Mouse (Mus musculus): Measurements from ENCODE around the gene Armh3. TPM values are rescaled to one million over a fixed set of nuclear protein-coding genes. Genes with fewer than 3 reads are reported as not detected.

The Armh3 gene
- total and polyA plus RNA-seq, 3 experiments = 13.9 to 14.6 (median 14.2) TPM

DNA sequence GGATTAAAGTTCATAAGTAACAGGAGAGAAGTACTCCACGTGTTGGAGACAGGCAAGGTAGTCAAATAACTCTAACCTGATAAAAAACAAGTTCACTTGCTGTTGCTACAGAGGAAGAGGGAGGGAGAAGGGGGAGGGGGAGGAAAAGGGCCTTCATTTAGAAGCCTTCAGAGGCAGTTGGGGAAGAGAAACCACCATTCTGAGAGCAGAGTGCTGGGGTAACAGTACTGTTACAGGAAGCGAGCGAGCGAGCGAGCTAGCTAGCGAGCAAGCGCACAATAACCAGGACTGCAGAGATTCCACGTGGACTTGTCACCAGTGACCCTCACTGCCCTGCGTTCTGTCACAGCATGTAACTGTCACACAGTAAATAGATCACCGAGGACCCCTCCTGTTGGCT is 154.9 kb downstream of the Armh3 start:
- no peak for DNase-seq
- Histone ChIP-seq H3K4me3 (no peak overlapping the region), H3K4me1 (ENCODE audit: control insufficient read depth, insufficient read depth, low read length) (no peaks in the 10 kb centered on the region), H3K27ac (no peak overlapping the region), H3K79me2 (replicated peaks; ENCODE audit: control insufficient read depth, insufficient read depth, low read length) (no peaks in the 10 kb centered on the region), H3K27me3 (ENCODE audit: control insufficient read depth, insufficient read depth, low read length) (no peaks in the 10 kb centered on the region), H3K36me3 (ENCODE audit: control insufficient read depth, insufficient read depth, low read length) (no peaks in the 10 kb centered on the region), H3K9ac (ENCODE audit: low read depth, low read length) (no peak overlapping the region)
- intact Hi-C loops (cut with DNase I) = no loop called here
- TF ChIP-seq EP300 (IDR thresholded peaks at IDR 0.05; ENCODE audit: insufficient read depth, low read depth, low read length) (no peak), CTCF (IDR thresholded peaks at IDR 0.05) (no peak), POLR2A (IDR thresholded peaks at IDR 0.05; ENCODE audit: insufficient read depth, low read depth, low read length) (no peak)
- 58% methylated on average over 10 of the region's 10 CpGs for WGBS

DNA sequence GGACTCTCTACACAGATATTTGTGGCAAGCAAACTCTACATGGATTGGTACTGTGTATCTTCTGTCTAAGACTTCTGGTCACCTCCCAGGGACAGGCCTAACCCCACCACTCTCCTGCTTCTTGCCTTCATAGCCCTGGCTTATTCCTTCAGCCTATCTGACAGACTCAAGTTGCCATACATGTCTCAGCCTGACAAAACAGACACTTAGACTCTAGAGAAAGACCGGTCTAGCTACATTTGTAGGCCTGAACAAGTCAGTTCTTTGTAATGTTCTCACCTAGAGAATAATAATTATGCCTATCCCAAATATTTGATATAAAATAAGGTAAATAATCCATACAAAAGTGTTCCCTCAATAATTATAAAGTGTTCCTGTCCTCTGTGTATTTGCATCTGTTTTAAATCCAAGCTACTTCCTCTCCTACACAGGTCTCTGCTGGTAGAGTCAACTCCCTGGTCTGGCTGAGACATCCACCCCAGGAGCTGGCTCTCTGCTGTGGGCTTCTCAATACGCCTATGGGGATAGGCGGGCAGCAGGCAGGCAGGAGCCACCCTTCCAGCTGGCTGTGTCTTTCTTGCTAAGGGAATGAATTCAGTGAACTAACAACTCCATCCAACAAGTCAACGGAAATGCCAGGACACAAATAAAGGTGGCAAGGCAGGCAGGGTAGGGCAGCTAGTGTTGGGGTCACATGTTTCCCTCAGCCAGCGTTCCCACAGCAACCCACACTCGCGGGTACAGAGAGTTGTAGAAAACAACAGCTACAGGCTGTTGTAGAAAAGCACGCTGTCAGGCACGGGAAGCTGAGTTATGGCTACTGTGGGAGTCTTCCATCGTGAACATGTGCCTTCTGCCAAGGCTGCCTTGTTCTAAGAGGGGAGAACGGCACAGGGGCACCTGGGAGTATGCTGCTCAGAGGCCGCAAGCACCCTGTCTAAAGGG is 161.0 kb downstream of the Armh3 start:
- Histone ChIP-seq H3K79me2 (replicated peaks; ENCODE audit: control insufficient read depth, insufficient read depth, low read length) (no peaks in the 10 kb centered on the region), H3K4me1 (ENCODE audit: control insufficient read depth, insufficient read depth, low read length) (no peaks in the 10 kb centered on the region; the same call in 1 of the 2 replicates), H3K27ac (peak overlapping the region; percentile 40), H3K9ac (ENCODE audit: low read depth, low read length) (no peak overlapping the region), H3K27me3 (ENCODE audit: control insufficient read depth, insufficient read depth, low read length) (no peaks in the 10 kb centered on the region), H3K36me3 (ENCODE audit: control insufficient read depth, insufficient read depth, low read length) (no peaks in the 10 kb centered on the region), H3K4me3 (no peak overlapping the region)
- 71% methylated on average over 12 of the region's 12 CpGs for whole genome bisulfite sequencing
- no peak for DNase-seq
- TF ChIP-seq POLR2A (IDR thresholded peaks at IDR 0.05; ENCODE audit: insufficient read depth, low read depth, low read length) (no peak), EP300 (IDR thresholded peaks at IDR 0.05; ENCODE audit: insufficient read depth, low read depth, low read length) (no peak), CTCF (IDR thresholded peaks at IDR 0.05) (no peak)
- intact Hi-C loops (cut with DNase I) = no loop called here

DNA sequence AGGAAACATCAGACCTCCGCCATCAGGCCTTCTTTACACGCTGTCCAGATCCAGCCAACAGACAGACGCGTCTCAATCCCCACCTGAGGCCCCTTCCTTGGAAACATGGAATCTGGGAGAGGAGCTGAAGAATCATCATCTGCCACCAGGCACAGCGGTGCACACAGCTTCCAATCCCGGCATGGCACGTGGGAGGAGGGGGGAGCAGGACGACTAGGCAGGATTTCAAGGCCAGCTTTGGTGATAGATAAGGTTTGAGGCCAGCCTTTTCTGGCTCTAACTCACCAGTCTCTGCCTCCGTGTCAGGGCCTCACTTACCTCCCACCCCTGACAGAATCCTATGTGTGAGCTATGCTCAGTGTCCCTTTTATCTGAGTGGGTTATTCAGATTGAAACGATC is 162.8 kb downstream of the Armh3 start:
- no peak overlapping the region for H3K4me3 ChIP-seq
- intact Hi-C loops (cut with DNase I) = no loop called here
- H3K27ac ChIP-seq = peak overlapping the region; percentile 53
- peak in 1 of 2 experiments; percentile 55 for DNase-seq
- no peaks in the 10 kb centered on the region; the same call in 1 of the 2 replicates for H3K4me1 ChIP-seq (ENCODE audit: control insufficient read depth, insufficient read depth, low read length)
- no peaks in the 10 kb centered on the region for H3K27me3 ChIP-seq (ENCODE audit: control insufficient read depth, insufficient read depth, low read length)
- 48% methylated on average over 10 of the region's 10 CpGs for WGBS
- H3K79me2 ChIP-seq (replicated peaks; ENCODE audit: control insufficient read depth, insufficient read depth, low read length) = no peaks in the 10 kb centered on the region
- H3K36me3 ChIP-seq (ENCODE audit: control insufficient read depth, insufficient read depth, low read length) = no peaks in the 10 kb centered on the region; the same call in 1 of the 2 replicates
- TF ChIP-seq POLR2A (IDR thresholded peaks at IDR 0.05; ENCODE audit: insufficient read depth, low read depth, low read length) (no peak), CTCF (IDR thresholded peaks at IDR 0.05) (no peak), EP300 (IDR thresholded peaks at IDR 0.05; ENCODE audit: insufficient read depth, low read depth, low read length) (no peak)
- 0 out of 2 replicates have a peak overlapping the region, but pooled peaks have one; percentile 0 for H3K9ac ChIP-seq (ENCODE audit: low read depth, low read length)

DNA sequence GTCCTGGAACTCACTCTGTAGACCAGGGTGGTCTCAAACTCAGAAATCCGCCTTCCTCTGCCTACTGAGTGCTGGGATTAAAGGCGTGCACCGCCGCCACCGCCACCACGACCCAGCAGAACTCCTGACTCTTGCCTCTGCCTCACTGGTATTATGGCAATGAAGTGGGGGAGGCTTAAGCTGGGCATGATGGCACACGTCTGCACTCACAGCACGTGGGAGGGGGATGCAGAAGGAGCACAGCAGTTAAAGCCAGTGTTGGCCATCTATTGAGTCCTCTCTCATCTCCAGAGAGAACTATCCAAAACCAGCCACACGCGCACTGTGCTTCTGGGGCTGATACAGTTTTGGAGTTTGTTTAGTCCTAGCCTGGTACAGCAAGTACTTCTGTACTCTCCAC is 164.6 kb downstream of the Armh3 start:
- H3K9ac ChIP-seq (ENCODE audit: low read depth, low read length) = no peak overlapping the region
- WGBS = 86% methylated on average over 10 of the region's 10 CpGs
- no peaks in the 10 kb centered on the region; the same call in 1 of the 2 replicates for H3K36me3 ChIP-seq (ENCODE audit: control insufficient read depth, insufficient read depth, low read length)
- no peak for DNase-seq
- H3K79me2 ChIP-seq (replicated peaks; ENCODE audit: control insufficient read depth, insufficient read depth, low read length) = no peaks in the 10 kb centered on the region
- H3K27me3 ChIP-seq (ENCODE audit: control insufficient read depth, insufficient read depth, low read length) = no peaks in the 10 kb centered on the region
- no peaks in the 10 kb centered on the region; the same call in 1 of the 2 replicates for H3K4me1 ChIP-seq (ENCODE audit: control insufficient read depth, insufficient read depth, low read length)
- intact Hi-C loops (cut with DNase I) = no loop called here
- H3K4me3 ChIP-seq = no peak overlapping the region
- TF ChIP-seq CTCF (IDR thresholded peaks at IDR 0.05) = no peak
- TF ChIP-seq EP300 (IDR thresholded peaks at IDR 0.05; ENCODE audit: insufficient read depth, low read depth, low read length) = no peak
- no peak for TF ChIP-seq POLR2A (IDR thresholded peaks at IDR 0.05; ENCODE audit: insufficient read depth, low read depth, low read length)
- no peak overlapping the region for H3K27ac ChIP-seq

GRCm38 (mm10) chr19:45830679-45831078 is 167.6 kb downstream of the Armh3 start:
- Histone ChIP-seq H3K4me3 (no peak overlapping the region), H3K79me2 (replicated peaks; ENCODE audit: control insufficient read depth, insufficient read depth, low read length) (no peaks in the 10 kb centered on the region), H3K4me1 (ENCODE audit: control insufficient read depth, insufficient read depth, low read length) (peaks cover 2% of the 10 kb centered on the region; the same call in 1 of the 2 replicates), H3K9ac (ENCODE audit: low read depth, low read length) (no peak overlapping the region), H3K27ac (no peak overlapping the region), H3K36me3 (ENCODE audit: control insufficient read depth, insufficient read depth, low read length) (peaks cover 4% of the 10 kb centered on the region), H3K27me3 (ENCODE audit: control insufficient read depth, insufficient read depth, low read length) (no peaks in the 10 kb centered on the region)
- 35% methylated on average over 2 of the region's 2 CpGs for whole genome bisulfite sequencing
- DNase-seq = no peak
- intact Hi-C loops (cut with DNase I) = no loop called here
- TF ChIP-seq EP300 (IDR thresholded peaks at IDR 0.05; ENCODE audit: insufficient read depth, low read depth, low read length) (no peak), POLR2A (IDR thresholded peaks at IDR 0.05; ENCODE audit: insufficient read depth, low read depth, low read length) (no peak), CTCF (IDR thresholded peaks at IDR 0.05) (peak; percentile 54)

- Histone ChIP-seq H3K4me3 (no peak overlapping the region), H3K4me1 (ENCODE audit: control insufficient read depth, insufficient read depth, low read length) (peaks cover 3% of the 10 kb centered on the region; the same call in 1 of the 2 replicates), H3K79me2 (replicated peaks; ENCODE audit: control insufficient read depth, insufficient read depth, low read length) (no peaks in the 10 kb centered on the region), H3K27ac (peak overlapping the region; percentile 92), H3K27me3 (ENCODE audit: control insufficient read depth, insufficient read depth, low read length) (no peaks in the 10 kb centered on the region), H3K36me3 (ENCODE audit: control insufficient read depth, insufficient read depth, low read length) (peaks cover 7% of the 10 kb centered on the region), H3K9ac (ENCODE audit: low read depth, low read length) (no peak overlapping the region)
- TF ChIP-seq CTCF (IDR thresholded peaks at IDR 0.05) = peak; percentile 45
- no peak for TF ChIP-seq POLR2A (IDR thresholded peaks at IDR 0.05; ENCODE audit: insufficient read depth, low read depth, low read length)
- TF ChIP-seq EP300 (IDR thresholded peaks at IDR 0.05; ENCODE audit: insufficient read depth, low read depth, low read length) = no peak
- intact Hi-C loops (cut with DNase I) = no loop called here
- 96% methylated on average over 3 of the region's 3 CpGs for WGBS
- no peak for DNase-seq
Observed at GRCm38 (mm10) chr19:45827736-45828135, 170.6 kb downstream of the Armh3 start.
